Mouse (Mus musculus): ENCODE data around the gene Rora. TPM values are rescaled to one million over a fixed set of nuclear protein-coding genes. Genes with fewer than 3 reads are reported as not detected.

The Rora gene
- polyA plus RNA-seq, 1 experiment: not detected

GRCm38 (mm10) chr9:69340421-69340820 is 686.8 kb downstream of the Rora start:
- TF ChIP-seq GATA1 (IDR thresholded peaks at IDR 0.05; ENCODE audit: low read length): no peak

GRCm38 (mm10) chr9:69343881-69344280 is 690.3 kb downstream of the Rora start:
- no peak for TF ChIP-seq GATA1 (IDR thresholded peaks at IDR 0.05; ENCODE audit: low read length)

GRCm38 (mm10) chr9:69345550-69345949 is 692.0 kb downstream of the Rora start:
- TF ChIP-seq GATA1 (IDR thresholded peaks at IDR 0.05; ENCODE audit: low read length): no peak

- TF ChIP-seq GATA1 (IDR thresholded peaks at IDR 0.05; ENCODE audit: low read length): no peak
Measured at GRCm38 (mm10) chr9:69347796-69348195, 694.2 kb downstream of the Rora start.

- no peak for TF ChIP-seq GATA1 (IDR thresholded peaks at IDR 0.05; ENCODE audit: low read length)
Measured at GRCm38 (mm10) chr9:69349537-69349936, 696.0 kb downstream of the Rora start.

GRCm38 (mm10) chr9:69354228-69354627 is 700.6 kb downstream of the Rora start:
- TF ChIP-seq GATA1 (IDR thresholded peaks at IDR 0.05; ENCODE audit: low read length): no peak

GRCm38 (mm10) chr9:69357834-69358233 is 704.2 kb downstream of the Rora start:
- no peak for TF ChIP-seq GATA1 (IDR thresholded peaks at IDR 0.05; ENCODE audit: low read length)

GRCm38 (mm10) chr9:69358797-69359196 is 705.2 kb downstream of the Rora start:
- TF ChIP-seq GATA1 (IDR thresholded peaks at IDR 0.05; ENCODE audit: low read length): no peak

GRCm38 (mm10) chr9:69361951-69362445 is 708.4 kb downstream of the Rora start:
- TF ChIP-seq GATA1 (IDR thresholded peaks at IDR 0.05; ENCODE audit: low read length): no peak

GRCm38 (mm10) chr9:69362766-69363165 is 709.2 kb downstream of the Rora start:
- TF ChIP-seq GATA1 (IDR thresholded peaks at IDR 0.05; ENCODE audit: low read length): no peak

GRCm38 (mm10) chr9:69364117-69364516 is 710.5 kb downstream of the Rora start:
- no peak for TF ChIP-seq GATA1 (IDR thresholded peaks at IDR 0.05; ENCODE audit: low read length)

GRCm38 (mm10) chr9:69367055-69367454 is 713.5 kb downstream of the Rora start:
- TF ChIP-seq GATA1 (IDR thresholded peaks at IDR 0.05; ENCODE audit: low read length): no peak

GRCm38 (mm10) chr9:69368071-69368470 is 714.5 kb downstream of the Rora start:
- TF ChIP-seq GATA1 (IDR thresholded peaks at IDR 0.05; ENCODE audit: low read length): no peak

GRCm38 (mm10) chr9:69371046-69371724 is 717.6 kb downstream of the Rora start:
- no peak for TF ChIP-seq GATA1 (IDR thresholded peaks at IDR 0.05; ENCODE audit: low read length)

- no peak for TF ChIP-seq GATA1 (IDR thresholded peaks at IDR 0.05; ENCODE audit: low read length)
Measured at GRCm38 (mm10) chr9:69372871-69373270, 719.3 kb downstream of the Rora start.

GRCm38 (mm10) chr9:69376982-69377653 is 723.5 kb downstream of the Rora start:
- no peak for TF ChIP-seq GATA1 (IDR thresholded peaks at IDR 0.05; ENCODE audit: low read length)

GRCm38 (mm10) chr9:69377654-69378045 is 724.1 kb downstream of the Rora start:
- TF ChIP-seq GATA1 (IDR thresholded peaks at IDR 0.05; ENCODE audit: low read length): no peak

Measured in G1E-ER4 (cell line).